ENCODE assay signal across 8 mouse cellular contexts in genomic region chr11:86200460-86201021, GRCm38 (mm10). TPM values are rescaled to one million over a fixed set of nuclear protein-coding genes. Genes with fewer than 3 reads are reported as not detected.
DNase-seq lines count a peak whose midpoint lies in the region; ATAC-seq and TF ChIP-seq lines count a peak whose summit lies in the region.

No protein-coding gene starts in this region.

- intact Hi-C loops in heart, adult 2 months (cut with DNase I), result loop anchor here (5.0 kb wide), 2 partner anchors 57 to 157 kb away; partner anchors contain the start of genes Ints2 and Med13
- intact Hi-C loops in heart, postnatal 25 days (cut with DNase I), result loop anchor here (5.0 kb wide), 1 partner anchor 282 kb away; the partner anchor contains the start of gene Rnft1

- WGBS in heart, adult 2 months, result under 1% methylated on average over 20 of the region's 21 CpGs
- WGBS in forebrain, embryonic 15.5 days, result 1% methylated on average over 18 of the region's 21 CpGs
- WGBS in liver, embryonic 16.5 days (ENCODE audit: insufficient replicate concordance), result under 1% methylated on average over 19 of the region's 21 CpGs

- H3K27ac ChIP-seq in heart, adult 2 months, result no peak overlapping the region
- no peak overlapping the region for H3K27ac ChIP-seq in ES-Bruce4 (ENCODE audit: insufficient read depth, low read length)
- 0 out of 2 replicates have a peak overlapping the region, but pooled peaks have one; percentile 51 for H3K27ac ChIP-seq in forebrain, embryonic 15.5 days (replicated peaks)
- peak overlapping the region; percentile 88 for H3K27ac ChIP-seq in liver, embryonic 16.5 days (ENCODE audit: low read length)

- no peak for TF ChIP-seq EP300 in heart, adult 2 months (IDR thresholded peaks at IDR 0.05; ENCODE audit: insufficient read depth, low read depth, low read length)
- TF ChIP-seq EP300 in ES-Bruce4 (IDR thresholded peaks at IDR 0.05; ENCODE audit: insufficient read depth, low read depth, low read length), result no peak

- no peak for TF ChIP-seq POLR2A in heart, adult 2 months (IDR thresholded peaks at IDR 0.05; ENCODE audit: insufficient read depth, low read depth, low read length)
- TF ChIP-seq POLR2A in ES-Bruce4 (IDR thresholded peaks at IDR 0.05; ENCODE audit: insufficient read depth, low read length), result no peak

- H3K4me2 ChIP-seq in forebrain, embryonic 15.5 days (replicated peaks), result peak overlapping the region; percentile 80
- H3K4me2 ChIP-seq in liver, embryonic 16.5 days (ENCODE audit: low read depth, low read length), result peak overlapping the region; percentile 90

- no peaks in the 10 kb centered on the region for H3K4me1 ChIP-seq in heart, adult 2 months (ENCODE audit: control insufficient read depth, insufficient read depth, low read length)
- peaks cover 2% of the 10 kb centered on the region for H3K4me1 ChIP-seq in ES-Bruce4 (ENCODE audit: control insufficient read depth, insufficient read depth, low read length)
- peaks cover 16% of the 10 kb centered on the region; the same call in 1 of the 2 replicates for H3K4me1 ChIP-seq in forebrain, embryonic 15.5 days
- H3K4me1 ChIP-seq in liver, embryonic 16.5 days (ENCODE audit: control insufficient read depth, low read depth, low read length), result peaks cover 15% of the 10 kb centered on the region

- peak overlapping the region; percentile 25 for H3K9ac ChIP-seq in heart, adult 2 months (ENCODE audit: low read depth, low read length)
- peak overlapping the region; percentile 88 for H3K9ac ChIP-seq in ES-Bruce4 (ENCODE audit: low read depth, poor library complexity, severe bottlenecking)
- H3K9ac ChIP-seq in forebrain, embryonic 15.5 days (replicated peaks), result peak overlapping the region; percentile 59
- H3K9ac ChIP-seq in liver, embryonic 16.5 days (ENCODE audit: low read depth, low read length), result peak overlapping the region; percentile 87

- no peaks in the 10 kb centered on the region for H3K27me3 ChIP-seq in heart, adult 2 months (ENCODE audit: control insufficient read depth, insufficient read depth, low read length)
- H3K27me3 ChIP-seq in ES-Bruce4 (ENCODE audit: control insufficient read depth, insufficient read depth, low read length, poor library complexity, severe bottlenecking), result no peaks in the 10 kb centered on the region
- H3K27me3 ChIP-seq in forebrain, embryonic 15.5 days, result no peaks in the 10 kb centered on the region
- H3K27me3 ChIP-seq in liver, embryonic 16.5 days (ENCODE audit: control insufficient read depth, insufficient read depth, low read depth, low read length), result no peaks in the 10 kb centered on the region

- no peak for DNase-seq in heart, adult 2 months
- DNase-seq in heart, postnatal 25 days (ENCODE audit: low spot score), result no peak
- no peak for DNase-seq in thymus, adult 18-20 months
- no peak for DNase-seq in right cerebral cortex, postnatal 4 days
- DNase-seq in kidney, postnatal 14 days, result no peak

- H3K79me2 ChIP-seq in heart, adult 2 months (replicated peaks; ENCODE audit: control insufficient read depth, insufficient read depth, low read length), result no peaks in the 10 kb centered on the region

- H3K9me3 ChIP-seq in ES-Bruce4 (replicated peaks; ENCODE audit: control insufficient read depth, insufficient read depth, low read length, poor library complexity, severe bottlenecking), result peaks cover 23% of the 10 kb centered on the region
- H3K9me3 ChIP-seq in forebrain, embryonic 15.5 days, result peaks cover 3% of the 10 kb centered on the region; the same call in 1 of the 2 replicates
- no peaks in the 10 kb centered on the region for H3K9me3 ChIP-seq in liver, embryonic 16.5 days (replicated peaks; ENCODE audit: control insufficient read depth, low read length)

- ATAC-seq in forebrain, embryonic 15.5 days (replicated peaks), result peak; percentile 75
- peak; percentile 33 for ATAC-seq in liver, embryonic 16.5 days (ENCODE audit: low read depth)

- no peaks in the 10 kb centered on the region for H3K36me3 ChIP-seq in heart, adult 2 months (ENCODE audit: control insufficient read depth, insufficient read depth, low read length)
- peaks cover 10% of the 10 kb centered on the region for H3K36me3 ChIP-seq in ES-Bruce4 (ENCODE audit: control insufficient read depth, insufficient read depth, low read length, poor library complexity, severe bottlenecking)
- peaks cover 29% of the 10 kb centered on the region for H3K36me3 ChIP-seq in forebrain, embryonic 15.5 days
- H3K36me3 ChIP-seq in liver, embryonic 16.5 days (ENCODE audit: control insufficient read depth, insufficient read depth), result peaks cover 18% of the 10 kb centered on the region

- TF ChIP-seq CTCF in heart, adult 2 months (IDR thresholded peaks at IDR 0.05), result no peak
- TF ChIP-seq CTCF in ES-Bruce4 (IDR thresholded peaks at IDR 0.05; ENCODE audit: low read depth, low read length), result no peak

- H3K4me3 ChIP-seq in heart, adult 2 months, result peak overlapping the region; percentile 60
- peak overlapping the region; percentile 67 for H3K4me3 ChIP-seq in ES-Bruce4 (ENCODE audit: low read depth, low read length)
- peak overlapping the region; percentile 92 for H3K4me3 ChIP-seq in forebrain, embryonic 15.5 days
- peak overlapping the region; percentile 92 for H3K4me3 ChIP-seq in liver, embryonic 16.5 days (ENCODE audit: low read depth, low read length)

RNA-seq across cellular contexts. Expression of gene Brip1, which starts 0.5 kb away (rescaled TPM):
- under 1 TPM; 0.39 to 0.64 TPM for total RNA-seq in heart, adult 2 months (2021)
- 0.14 and 0.29 TPM in 2 replicates for polyA plus RNA-seq in heart, adult 2 months (2012; rRNA removed)
- under 1 TPM; 0.55 to 0.59 TPM for total RNA-seq in heart, postnatal 25 days (2021)
- 15.2 and 17.6 TPM in 2 replicates for polyA plus RNA-seq in ES-Bruce4 (2011; ENCODE audit: insufficient read depth, insufficient read length, low read depth, missing spikeins)
- polyA plus RNA-seq in forebrain, embryonic 15.5 days (2015; fragmentation: Nextera tagmentation; extraction: Ambion mirVana), result 3.2 and 4.3 TPM in 2 replicates
- polyA plus RNA-seq in liver, embryonic 16.5 days (2015; fragmentation: Nextera tagmentation; extraction: Ambion mirVana), result 4.8 and 5.9 TPM in 2 replicates

RNA-seq across cellular contexts. Expression of gene Ints2, which starts 56.8 kb away (rescaled TPM):
- 1 to 10 TPM; 5.2 to 7.5 TPM for total RNA-seq in heart, adult 2 months (2021)
- polyA plus RNA-seq in heart, adult 2 months (2012; rRNA removed), result 3.2 and 5.7 TPM in 2 replicates
- 1 to 10 TPM; 5.3 to 6.7 TPM for total RNA-seq in heart, postnatal 25 days (2021)
- 48.7 and 51.0 TPM in 2 replicates for polyA plus RNA-seq in ES-Bruce4 (2011; ENCODE audit: insufficient read depth, insufficient read length, low read depth, missing spikeins)
- 31.9 and 33.8 TPM in 2 replicates for polyA plus RNA-seq in forebrain, embryonic 15.5 days (2015; fragmentation: Nextera tagmentation; extraction: Ambion mirVana)
- 9.6 TPM in 2 replicates for polyA plus RNA-seq in liver, embryonic 16.5 days (2015; fragmentation: Nextera tagmentation; extraction: Ambion mirVana)

Comparison
In these comparisons a context has a peak if more than half of its experiments do, and no peak if none do; other contexts are left out.
1. H3K27ac ChIP-seq: peak in forebrain, embryonic 15.5 days (single experiment) and liver, embryonic 16.5 days (single experiment); none in heart, adult 2 months (single experiment) and ES-Bruce4 (single experiment).
2. H3K9ac ChIP-seq: peak in every context shown above with its lines; median percentile 88 in ES-Bruce4; 87 in liver, embryonic 16.5 days; 59 in forebrain, embryonic 15.5 days; 25 in heart, adult 2 months.
3. Peak in every context shown above with its lines, with median percentiles within 50 percentile points of each other: H3K4me3 ChIP-seq.